Mouse (Mus musculus): ENCODE results near the gene Capza1. TPM values are rescaled to one million over a fixed set of nuclear protein-coding genes. Genes with fewer than 3 reads are reported as not detected.
A peak's percentile ranks its signal among the peaks of the same experiment; 100 is the strongest.

Gene Capza1
- polyA plus RNA-seq, 1 experiment from 2014 or later: 196 TPM

- Histone ChIP-seq H3K4me3 (ENCODE audit: low read depth, low read length) (peak within 1 kb of the TSS; percentile 39), H3K27me3 (ENCODE audit: control insufficient read depth, insufficient read depth, low read length) (0 out of 2 replicates have a peak, but pooled peaks cover 40% of the 10 kb centered on the region), H3K9me3 (ENCODE audit: control insufficient read depth, low read depth, low read length) (no peaks in the 10 kb centered on the region), H3K4me1 (ENCODE audit: control insufficient read depth, insufficient read depth, low read length) (peaks cover 11% of the 10 kb centered on the region; the same call in 1 of the 2 replicates), H3K36me3 (ENCODE audit: control insufficient read depth, insufficient read depth, low read length) (no peaks in the 10 kb centered on the region), H3K27ac (ENCODE audit: low read length) (no peak within 1 kb of the TSS), H3K9ac (replicated peaks; ENCODE audit: low read depth, low read length) (no peak within 1 kb of the TSS; the same call in 1 of the 2 replicates), H3K4me2 (replicated peaks; ENCODE audit: low read depth, low read length) (peak within 1 kb of the TSS; percentile 93)
- WGBS: under 1% methylated on average over 26 of the region's 26 CpGs
- ATAC-seq (ENCODE audit: insufficient number of reproducible peaks, insufficient read depth, low FRiP score, low read depth): 0 out of 2 replicates have a peak, but pooled peaks have one; percentile 5
These were observed 82.8 kb downstream of the Capza1 start, which contains the start of gene Fam19a3 for GRCm38 (mm10) chr3:104781471-104781903. Gene Fam19a3 (minus strand): TSS chr3:104781840.

- WGBS: 1% methylated on average over 56 of the region's 56 CpGs
- peak within 1 kb of the TSS; percentile 93 for H3K4me2 ChIP-seq (replicated peaks; ENCODE audit: low read depth, low read length)
- no peak within 1 kb of the TSS for H3K27ac ChIP-seq (ENCODE audit: low read length)
- H3K9me3 ChIP-seq (ENCODE audit: control insufficient read depth, low read depth, low read length): no peaks in the 10 kb centered on the region
- 0 out of 2 replicates have a peak, but pooled peaks cover 42% of the 10 kb centered on the region for H3K27me3 ChIP-seq (ENCODE audit: control insufficient read depth, insufficient read depth, low read length)
- no peak within 1 kb of the TSS; the same call in 1 of the 2 replicates for H3K9ac ChIP-seq (replicated peaks; ENCODE audit: low read depth, low read length)
- H3K4me1 ChIP-seq (ENCODE audit: control insufficient read depth, insufficient read depth, low read length): peaks cover 11% of the 10 kb centered on the region; the same call in 1 of the 2 replicates
- no peaks in the 10 kb centered on the region for H3K36me3 ChIP-seq (ENCODE audit: control insufficient read depth, insufficient read depth, low read length)
- ATAC-seq (ENCODE audit: insufficient number of reproducible peaks, insufficient read depth, low FRiP score, low read depth): peak; percentile 66
- peak within 1 kb of the TSS; percentile 39 for H3K4me3 ChIP-seq (ENCODE audit: low read depth, low read length)
These were observed 83.5 kb downstream of the Capza1 start, which contains the start of gene Ppm1j for GRCm38 (mm10) chr3:104780561-104781420. Gene Ppm1j (plus strand): TSS chr3:104781056.

GRCm38 (mm10) chr3:104779949-104780348, 84.4 kb downstream of the Capza1 start:
- H3K9ac ChIP-seq (replicated peaks; ENCODE audit: low read depth, low read length): no peak overlapping the region
- peaks cover 11% of the 10 kb centered on the region; the same call in 1 of the 2 replicates for H3K4me1 ChIP-seq (ENCODE audit: control insufficient read depth, insufficient read depth, low read length)
- H3K9me3 ChIP-seq (ENCODE audit: control insufficient read depth, low read depth, low read length): no peaks in the 10 kb centered on the region
- H3K4me3 ChIP-seq (ENCODE audit: low read depth, low read length): no peak overlapping the region
- H3K27ac ChIP-seq (ENCODE audit: low read length): no peak overlapping the region
- no peaks in the 10 kb centered on the region for H3K36me3 ChIP-seq (ENCODE audit: control insufficient read depth, insufficient read depth, low read length)
- 0% methylated on average over 7 of the region's 7 CpGs for WGBS
- no peak overlapping the region for H3K4me2 ChIP-seq (replicated peaks; ENCODE audit: low read depth, low read length)
- no peak for ATAC-seq (ENCODE audit: insufficient number of reproducible peaks, insufficient read depth, low FRiP score, low read depth)
- H3K27me3 ChIP-seq (ENCODE audit: control insufficient read depth, insufficient read depth, low read length): 0 out of 2 replicates have a peak, but pooled peaks cover 42% of the 10 kb centered on the region

- Histone ChIP-seq H3K27ac (ENCODE audit: low read length) (no peak overlapping the region), H3K36me3 (ENCODE audit: control insufficient read depth, insufficient read depth, low read length) (no peaks in the 10 kb centered on the region), H3K9ac (replicated peaks; ENCODE audit: low read depth, low read length) (no peak overlapping the region), H3K4me2 (replicated peaks; ENCODE audit: low read depth, low read length) (peak overlapping the region; percentile 45), H3K9me3 (ENCODE audit: control insufficient read depth, low read depth, low read length) (no peaks in the 10 kb centered on the region), H3K27me3 (ENCODE audit: control insufficient read depth, insufficient read depth, low read length) (0 out of 2 replicates have a peak, but pooled peaks cover 37% of the 10 kb centered on the region), H3K4me1 (ENCODE audit: control insufficient read depth, insufficient read depth, low read length) (peaks cover 11% of the 10 kb centered on the region; the same call in 1 of the 2 replicates), H3K4me3 (ENCODE audit: low read depth, low read length) (peak overlapping the region; percentile 27)
- under 1% methylated on average over 20 of the region's 20 CpGs for WGBS
- ATAC-seq (ENCODE audit: insufficient number of reproducible peaks, insufficient read depth, low FRiP score, low read depth): no peak
These were observed 87.0 kb downstream of the Capza1 start for GRCm38 (mm10) chr3:104777342-104777741.

GRCm38 (mm10) chr3:104773301-104773700, 91.0 kb downstream of the Capza1 start:
- no peaks in the 10 kb centered on the region for H3K4me1 ChIP-seq (ENCODE audit: control insufficient read depth, insufficient read depth, low read length)
- H3K9ac ChIP-seq (replicated peaks; ENCODE audit: low read depth, low read length): no peak overlapping the region
- no peaks in the 10 kb centered on the region for H3K36me3 ChIP-seq (ENCODE audit: control insufficient read depth, insufficient read depth, low read length)
- H3K4me2 ChIP-seq (replicated peaks; ENCODE audit: low read depth, low read length): no peak overlapping the region
- H3K9me3 ChIP-seq (ENCODE audit: control insufficient read depth, low read depth, low read length): no peaks in the 10 kb centered on the region
- no peak overlapping the region for H3K27ac ChIP-seq (ENCODE audit: low read length)
- ATAC-seq (ENCODE audit: insufficient number of reproducible peaks, insufficient read depth, low FRiP score, low read depth): no peak
- WGBS: 76% methylated on average over 7 of the region's 7 CpGs
- H3K4me3 ChIP-seq (ENCODE audit: low read depth, low read length): no peak overlapping the region
- H3K27me3 ChIP-seq (ENCODE audit: control insufficient read depth, insufficient read depth, low read length): 0 out of 2 replicates have a peak, but pooled peaks cover 18% of the 10 kb centered on the region

Other genes starting within 250 kb of the Capza1 start
- 23.8 and 26.1 TPM in 2 replicates for gene Slc16a1, start 225.8 kb downstream of the Capza1 start, polyA plus RNA-seq (2014; fragmentation: Nextera tagmentation; extraction: Ambion mirVana)
- 3.0 and 4.0 TPM in 2 replicates for gene Ppm1j, start 83.4 kb downstream of the Capza1 start, polyA plus RNA-seq (2014; fragmentation: Nextera tagmentation; extraction: Ambion mirVana)
- gene Fam19a3, start 82.7 kb downstream of the Capza1 start, polyA plus RNA-seq (2014; fragmentation: Nextera tagmentation; extraction: Ambion mirVana): not detected in 2 replicates
- gene Rhoc, start 76.1 kb downstream of the Capza1 start, polyA plus RNA-seq (2014; fragmentation: Nextera tagmentation; extraction: Ambion mirVana): 163 and 170 TPM in 2 replicates
- 68.6 and 74.7 TPM in 2 replicates for gene Mov10, start 45.9 kb downstream of the Capza1 start, polyA plus RNA-seq (2014; fragmentation: Nextera tagmentation; extraction: Ambion mirVana)
- 34.5 and 50.6 TPM in 2 replicates for gene St7l, start 500 bp downstream of the Capza1 start, polyA plus RNA-seq (2014; fragmentation: Nextera tagmentation; extraction: Ambion mirVana)
- 4.1 and 4.5 TPM in 2 replicates for gene Wnt2b, start 97.4 kb upstream of the Capza1 start, polyA plus RNA-seq (2014; fragmentation: Nextera tagmentation; extraction: Ambion mirVana)
- 24.3 and 24.8 TPM in 2 replicates for gene Cttnbp2nl, start 188.6 kb upstream of the Capza1 start, polyA plus RNA-seq (2014; fragmentation: Nextera tagmentation; extraction: Ambion mirVana)
- gene 4930564D02Rik, start 202.3 kb upstream of the Capza1 start, polyA plus RNA-seq (2014; fragmentation: Nextera tagmentation; extraction: Ambion mirVana): not detected in 2 replicates